Mouse (Mus musculus): Measurements from ENCODE around the gene Epop.

Gene Epop

DNA sequence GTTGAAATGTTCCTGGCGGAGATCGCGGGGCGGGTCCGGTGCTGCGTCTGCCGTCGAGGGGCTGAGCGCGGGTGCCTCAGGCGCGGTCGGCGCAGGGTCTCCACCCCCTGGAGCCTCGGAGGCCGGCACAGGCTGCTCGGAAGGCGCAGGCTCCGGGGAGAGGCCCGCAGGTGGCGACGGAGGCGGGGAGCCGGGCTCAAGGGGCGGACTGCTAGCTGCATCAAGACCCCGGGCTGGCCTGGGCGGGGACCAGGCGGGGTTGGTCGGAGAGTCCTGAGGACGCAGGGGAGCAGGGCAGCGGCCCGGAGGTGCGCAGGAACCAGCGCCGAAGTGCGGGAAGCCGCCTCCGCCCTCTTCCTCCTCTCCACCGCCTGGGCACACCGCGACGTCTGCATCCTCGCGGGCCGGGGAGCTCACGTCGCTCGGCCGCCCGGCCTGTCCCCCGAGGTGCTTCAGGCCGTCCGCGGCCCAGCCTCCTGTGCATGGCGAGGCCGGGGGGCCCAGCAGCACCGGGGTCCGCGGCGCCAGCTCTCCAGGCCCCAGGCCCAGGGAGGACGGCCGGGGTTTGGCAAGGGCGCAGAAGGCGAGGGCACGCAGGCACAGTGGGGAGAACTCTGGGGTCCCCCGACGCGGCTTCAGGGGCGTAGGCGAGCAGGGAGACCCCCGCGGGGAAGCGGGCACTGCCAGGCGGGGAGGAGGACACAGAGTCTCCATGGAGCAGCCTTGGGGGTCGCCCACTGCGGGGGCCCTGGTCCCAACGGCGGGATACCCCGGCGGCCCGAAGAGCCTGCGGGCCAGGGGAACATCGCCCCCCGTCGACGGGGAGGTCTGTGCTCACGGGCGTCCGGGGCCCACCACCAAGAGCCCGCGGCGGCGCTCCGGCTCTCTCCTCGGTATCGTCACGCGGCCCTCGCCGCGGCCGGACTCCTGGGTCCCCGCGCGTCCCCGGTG is 659 bp downstream of the Epop start:
- no peak for DNase-seq (ENCODE audit: low read depth)

DNA sequence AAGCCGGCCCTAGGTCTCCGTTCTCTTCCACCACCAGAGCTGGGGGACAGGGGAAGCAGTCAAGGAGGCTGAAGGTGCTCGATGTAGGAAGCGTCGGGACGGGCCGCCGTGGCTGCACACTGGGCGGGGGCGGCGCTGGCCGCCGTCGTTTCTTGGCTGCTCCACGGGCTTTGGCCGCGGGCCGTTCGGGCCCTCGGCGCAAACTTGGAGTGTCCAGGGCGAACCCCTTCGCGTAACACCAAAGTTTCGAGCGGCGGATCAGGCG is 1.3 kb downstream of the Epop start:
- no peak for DNase-seq (ENCODE audit: low read depth)

DNA sequence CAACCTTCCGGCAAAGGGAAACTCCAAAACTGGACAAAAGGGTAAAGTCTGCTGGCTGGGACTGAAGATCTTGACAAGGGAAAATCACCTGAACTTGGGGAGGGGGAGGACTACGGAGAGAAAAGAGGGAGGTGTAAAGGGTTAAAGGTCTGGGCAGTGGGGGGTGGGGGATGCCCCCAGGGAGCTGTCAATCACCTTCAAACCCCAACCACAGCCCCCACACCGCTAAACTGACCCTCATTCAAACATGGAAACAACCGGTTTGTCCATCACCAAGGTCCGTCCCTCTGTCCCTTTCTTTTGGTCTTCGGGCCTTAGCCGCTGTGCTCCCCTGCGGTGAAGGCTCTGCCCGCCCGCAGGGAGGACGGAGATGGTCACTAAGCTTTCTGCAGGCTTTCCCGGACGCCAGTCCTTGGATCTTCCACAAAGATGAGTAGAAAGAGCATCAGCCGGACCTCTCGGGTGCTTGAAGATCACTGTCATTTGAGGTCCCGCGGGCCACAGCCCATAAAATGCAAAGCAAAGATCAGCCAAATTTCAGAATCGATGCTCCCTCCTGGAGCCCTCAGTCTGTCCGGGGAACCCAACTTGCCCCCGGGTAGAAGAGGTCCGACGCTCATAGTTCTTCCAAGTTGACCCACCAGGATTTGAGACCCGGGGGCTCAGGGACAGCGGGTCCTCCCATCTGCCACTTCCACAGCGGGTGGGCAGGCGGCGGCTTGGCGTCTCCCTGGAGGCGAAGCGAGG is 1.8 kb downstream of the Epop start:
- DNase-seq (ENCODE audit: low read depth), result no peak

GRCm38 (mm10) chr11:97626850-97627249 is 2.7 kb downstream of the Epop start:
- DNase-seq (ENCODE audit: low read depth), result no peak

DNA sequence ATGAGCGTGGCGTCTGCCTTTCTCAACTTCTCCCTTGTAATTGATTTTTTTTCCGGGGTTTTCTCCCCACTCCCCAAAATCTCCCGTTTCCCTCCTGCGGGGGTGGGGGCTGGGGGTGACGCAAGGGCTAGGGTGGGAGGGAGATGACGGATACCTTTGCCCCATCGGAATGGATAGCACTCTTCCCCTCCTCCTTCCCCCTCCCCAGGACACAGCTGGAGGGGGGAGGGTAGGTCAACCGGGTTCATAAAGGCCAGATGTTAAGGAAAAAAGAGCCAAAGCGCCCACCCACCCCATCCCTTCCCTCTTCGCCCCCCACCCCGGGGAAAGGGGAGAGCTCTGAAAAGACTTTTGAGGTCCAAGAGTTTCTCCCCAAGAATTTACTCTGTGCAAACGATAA is 3.1 kb downstream of the Epop start:
- no peak for DNase-seq (ENCODE audit: low read depth)

DNA sequence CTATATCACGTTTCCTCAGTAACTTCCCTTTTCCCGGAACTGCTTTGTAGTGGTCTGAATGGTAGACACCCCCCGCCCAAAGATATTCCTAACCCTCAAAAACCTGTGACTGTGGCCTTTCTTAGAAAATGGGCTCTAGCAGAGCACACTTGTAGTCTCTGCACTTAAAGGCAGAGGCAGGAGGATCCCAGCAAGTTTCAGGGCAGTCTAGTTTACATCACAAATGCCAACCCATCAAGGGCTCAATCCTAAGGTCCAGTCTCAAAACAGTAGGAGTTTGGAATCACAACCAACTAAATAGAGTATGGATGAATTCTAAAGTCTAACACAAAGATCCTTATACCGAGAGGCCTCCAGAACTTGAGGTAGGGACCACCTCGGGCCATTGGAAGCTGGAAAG is 4.0 kb downstream of the Epop start:
- no peak for DNase-seq (ENCODE audit: low read depth)

DNA sequence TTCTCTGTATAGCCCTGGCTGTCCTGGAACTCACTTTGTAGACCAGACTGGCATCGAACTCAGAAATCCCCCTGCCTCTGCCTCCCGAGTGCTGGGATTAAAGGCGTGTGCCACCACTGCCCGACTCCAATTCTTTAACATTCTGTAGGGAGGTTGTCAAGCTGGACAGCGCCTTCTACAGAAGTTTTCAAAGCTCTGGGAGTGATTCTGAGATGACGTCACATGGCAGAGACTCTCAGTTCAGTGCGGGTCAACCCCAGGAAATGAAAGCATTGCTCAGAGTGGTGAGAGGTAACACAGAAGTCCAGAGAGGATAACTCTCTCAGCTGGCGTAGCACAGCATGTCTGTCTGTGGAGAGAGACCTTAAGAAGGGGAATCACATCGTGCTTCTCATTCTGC is 6.3 kb downstream of the Epop start:
- peak; percentile 72 for DNase-seq (ENCODE audit: low read depth)

DNA sequence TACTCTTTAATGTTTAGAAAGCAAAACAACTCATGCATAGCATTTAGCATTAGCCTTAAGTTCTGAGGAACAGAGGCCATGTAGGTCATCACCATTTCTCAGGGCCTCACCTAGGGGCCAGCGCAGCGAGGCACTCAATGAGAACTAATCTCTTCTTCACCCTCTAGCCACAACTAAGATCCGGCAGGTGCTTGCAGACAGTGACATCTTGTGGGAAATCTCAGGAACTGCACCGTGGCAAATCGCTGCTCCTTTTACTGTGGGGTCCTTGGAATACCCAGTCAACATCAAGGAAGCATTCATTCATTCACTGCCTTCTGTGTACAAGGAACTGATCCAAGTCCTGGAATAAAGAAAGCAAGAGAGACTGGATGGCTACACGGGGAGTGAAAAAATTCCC is 7.1 kb downstream of the Epop start:
- DNase-seq (ENCODE audit: low read depth), result peak; percentile 82

GRCm38 (mm10) chr11:97619391-97619795 is 10.1 kb downstream of the Epop start:
- peak; percentile 84 for DNase-seq (ENCODE audit: low read depth)

DNA sequence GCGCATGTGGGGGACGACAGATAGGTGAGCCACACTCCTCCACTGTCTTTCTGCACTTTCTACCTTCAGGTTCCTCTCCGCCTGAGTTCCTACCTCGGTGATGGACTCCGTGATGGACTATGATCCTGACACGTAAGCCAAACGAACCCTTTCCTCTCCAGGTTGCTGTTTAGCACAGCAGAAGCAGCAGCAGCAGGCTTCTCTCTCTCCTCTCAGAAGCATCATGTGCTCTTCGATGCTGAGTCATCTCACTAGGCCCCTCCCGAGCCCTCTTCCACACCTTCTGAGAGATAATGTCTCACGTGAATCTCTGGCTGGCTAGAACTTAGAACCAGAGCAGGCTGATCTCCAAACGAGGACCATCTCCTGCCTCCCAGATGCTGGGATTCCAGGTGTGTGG is 11.1 kb downstream of the Epop start:
- DNase-seq (ENCODE audit: low read depth), result no peak

DNA sequence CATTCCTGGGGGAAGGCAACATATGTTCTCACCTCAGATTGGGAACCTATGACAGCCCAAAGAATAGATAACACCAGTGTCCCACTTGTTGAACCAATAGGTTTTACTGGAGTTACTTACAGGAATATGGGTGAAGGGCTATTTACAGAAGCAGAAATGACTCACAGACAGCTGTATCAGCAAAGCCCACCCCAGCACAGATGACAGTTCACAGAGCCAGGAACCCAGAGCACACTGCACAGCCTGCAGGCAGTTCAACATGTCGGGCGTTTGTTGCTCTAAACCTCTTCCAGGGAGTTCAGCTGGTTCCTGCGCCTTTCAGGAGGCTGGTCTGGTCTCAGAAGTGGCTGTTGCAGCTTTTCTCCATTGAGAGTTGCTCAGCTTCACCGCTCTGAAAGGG is 14.2 kb downstream of the Epop start:
- no peak for DNase-seq (ENCODE audit: low read depth)

- no peak for DNase-seq (ENCODE audit: low read depth)
Measured at GRCm38 (mm10) chr11:97611076-97611475, 18.4 kb downstream of the Epop start.

DNA sequence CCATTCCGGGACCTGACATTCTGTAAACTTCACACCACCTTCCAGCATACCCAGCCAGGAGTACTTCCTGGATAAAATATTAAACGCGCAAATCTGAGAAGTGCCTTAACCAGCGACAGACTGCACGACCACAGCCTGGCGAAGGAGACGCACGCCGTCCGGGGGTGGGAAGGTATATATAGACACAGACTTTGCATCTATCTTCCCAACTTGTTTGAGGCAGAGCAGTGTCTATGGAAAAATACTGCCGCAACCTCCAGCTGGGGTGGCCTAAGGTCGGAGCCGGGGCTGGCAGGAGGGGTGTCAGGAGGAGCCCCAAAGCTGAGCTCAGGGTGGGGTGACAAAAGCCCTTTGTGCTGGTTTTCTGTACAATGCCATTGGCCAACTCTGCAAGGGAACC is 19.8 kb downstream of the Epop start:
- DNase-seq (ENCODE audit: low read depth), result no peak

DNA sequence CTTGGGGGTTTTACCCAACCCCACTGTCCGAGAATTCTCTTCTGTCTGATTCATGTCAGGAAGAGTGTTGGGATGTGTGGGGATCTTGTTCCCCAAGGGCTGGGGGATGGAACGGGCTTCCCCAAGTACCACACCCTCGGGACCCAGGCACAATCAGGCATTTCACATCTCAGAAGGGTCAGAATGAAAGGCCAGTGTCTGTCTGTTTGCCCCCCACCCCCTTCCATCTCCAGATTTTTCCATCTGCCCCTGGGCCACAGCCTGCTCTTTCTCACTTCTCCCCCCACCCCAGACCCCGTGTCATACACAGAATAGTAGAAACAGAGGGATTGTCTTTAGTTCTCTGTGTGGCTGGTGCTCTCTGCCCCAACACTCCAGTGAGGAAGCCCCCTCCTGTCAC is 20.6 kb downstream of the Epop start:
- no peak for DNase-seq (ENCODE audit: low read depth)

GRCm38 (mm10) chr11:97607056-97607725 is 22.3 kb downstream of the Epop start:
- no peak for DNase-seq (ENCODE audit: low read depth)

DNA sequence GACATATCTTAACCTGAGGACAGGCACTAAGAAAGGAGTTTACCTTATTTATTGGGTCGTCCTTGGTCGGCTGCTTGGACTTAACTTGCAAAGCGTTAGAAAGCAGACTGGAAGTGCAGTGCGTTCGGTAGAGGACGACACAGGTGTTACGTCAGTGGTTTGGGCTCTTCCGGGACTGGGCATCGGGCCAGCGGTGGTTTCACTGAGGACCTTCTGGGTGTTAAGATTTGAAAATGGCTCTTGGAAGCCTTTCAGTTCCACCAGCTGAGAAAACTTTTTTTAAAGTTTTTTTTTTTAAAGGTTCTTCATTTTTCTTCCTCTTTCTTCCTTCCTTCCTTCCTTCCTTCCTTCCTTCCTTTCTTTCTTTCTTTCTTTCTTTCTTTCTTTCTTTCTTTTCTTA is 25.6 kb downstream of the Epop start:
- peak; percentile 86 for DNase-seq (ENCODE audit: low read depth)

- DNase-seq (ENCODE audit: low read depth), result no peak
Measured at GRCm38 (mm10) chr11:97602223-97602622, 27.3 kb downstream of the Epop start.

DNA sequence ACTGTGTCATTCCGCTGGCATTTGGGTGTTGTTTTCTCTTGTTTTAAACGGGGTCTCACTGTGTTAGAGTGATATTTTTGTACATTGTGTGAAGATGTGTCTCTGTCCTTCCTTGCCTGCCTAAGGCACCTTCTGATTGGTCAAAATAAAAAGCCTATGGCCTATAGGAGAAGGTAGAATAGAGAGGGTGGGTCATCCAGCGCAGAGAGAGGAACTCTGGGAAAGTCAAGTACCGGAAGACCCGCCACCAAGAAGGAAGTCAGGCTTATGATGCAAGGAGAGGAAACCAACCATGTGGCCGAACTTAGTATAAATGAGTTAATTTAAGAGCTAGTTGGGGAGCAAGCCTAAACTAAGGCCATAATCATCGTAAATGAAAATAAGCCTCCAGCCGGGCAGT is 30.4 kb downstream of the Epop start:
- DNase-seq (ENCODE audit: low read depth), result peak; percentile 45

DNA sequence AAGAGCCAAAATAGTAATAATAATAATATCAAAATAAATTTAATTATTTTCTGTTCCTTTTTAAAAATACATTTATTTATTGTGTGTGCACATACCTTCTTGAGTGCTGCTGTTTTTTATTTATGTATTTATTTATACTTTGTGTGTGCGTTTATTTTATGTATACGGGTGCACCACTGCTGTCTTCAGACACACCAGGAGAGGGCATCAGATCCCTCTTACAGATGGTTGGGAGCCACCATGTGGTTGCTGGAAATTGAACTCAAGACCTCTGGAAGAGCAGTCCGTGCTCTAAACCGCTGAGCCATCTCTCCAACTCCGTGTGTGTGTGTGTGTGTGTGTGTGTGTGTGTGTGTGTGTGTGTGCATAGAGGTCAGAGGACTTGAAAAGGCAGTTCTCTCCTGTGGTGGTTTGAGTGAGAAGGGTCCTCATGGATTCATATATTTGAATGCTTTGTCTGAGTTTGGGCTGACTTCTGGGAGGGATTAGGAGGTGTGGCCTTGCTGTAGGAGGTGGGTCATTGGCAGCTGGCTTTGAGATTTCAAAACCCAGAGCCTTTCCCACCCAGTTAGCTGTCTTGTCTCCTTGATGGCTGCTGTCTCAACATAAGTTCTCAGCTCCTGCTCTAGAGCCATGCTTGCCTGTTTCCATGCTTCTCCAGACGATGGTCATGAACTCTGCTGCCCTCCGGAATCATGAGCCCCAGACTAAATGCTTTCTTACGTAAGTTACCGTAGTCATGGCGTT is 31.4 kb downstream of the Epop start:
- no peak for DNase-seq (ENCODE audit: low read depth)

DNA sequence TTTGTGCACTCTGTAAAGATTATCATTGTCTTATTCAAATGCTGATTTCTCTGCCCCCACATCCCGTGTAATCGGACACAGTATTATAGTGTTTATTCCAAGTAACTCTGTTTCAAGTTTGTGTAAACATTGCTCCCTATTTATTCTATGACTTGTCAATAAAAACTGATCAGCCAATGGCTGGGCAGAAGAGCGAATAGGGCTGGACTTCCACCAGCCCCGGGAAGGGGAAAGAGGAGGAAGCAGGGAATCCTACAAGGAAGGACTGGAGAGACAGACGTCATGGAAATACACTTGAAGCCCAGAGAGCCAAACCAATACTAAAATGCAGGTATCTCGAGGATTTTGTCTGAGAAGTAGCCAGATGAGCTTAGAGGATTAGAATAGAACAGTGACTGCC is 35.4 kb downstream of the Epop start:
- DNase-seq (ENCODE audit: low read depth), result no peak

DNA sequence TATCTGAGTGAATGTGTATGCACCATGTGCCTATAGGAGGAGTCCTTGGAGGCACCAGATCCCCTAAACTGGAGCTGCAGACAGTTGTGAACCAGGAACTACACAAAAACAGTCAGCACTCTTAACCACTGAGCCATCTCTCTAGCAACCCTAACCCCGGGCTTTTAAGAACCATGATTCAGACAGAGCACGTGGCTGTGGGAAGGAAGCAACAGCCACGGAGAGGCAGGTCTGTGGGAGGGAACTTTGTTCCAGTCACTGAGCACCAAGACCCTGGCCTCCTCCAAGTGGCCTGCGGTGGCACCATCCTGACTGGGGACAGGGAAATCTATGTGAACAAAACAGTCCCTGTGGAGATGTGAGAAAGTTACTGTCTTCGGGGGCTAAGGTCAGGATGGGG is 37.6 kb downstream of the Epop start:
- peak; percentile 78 for DNase-seq (ENCODE audit: low read depth)

DNA sequence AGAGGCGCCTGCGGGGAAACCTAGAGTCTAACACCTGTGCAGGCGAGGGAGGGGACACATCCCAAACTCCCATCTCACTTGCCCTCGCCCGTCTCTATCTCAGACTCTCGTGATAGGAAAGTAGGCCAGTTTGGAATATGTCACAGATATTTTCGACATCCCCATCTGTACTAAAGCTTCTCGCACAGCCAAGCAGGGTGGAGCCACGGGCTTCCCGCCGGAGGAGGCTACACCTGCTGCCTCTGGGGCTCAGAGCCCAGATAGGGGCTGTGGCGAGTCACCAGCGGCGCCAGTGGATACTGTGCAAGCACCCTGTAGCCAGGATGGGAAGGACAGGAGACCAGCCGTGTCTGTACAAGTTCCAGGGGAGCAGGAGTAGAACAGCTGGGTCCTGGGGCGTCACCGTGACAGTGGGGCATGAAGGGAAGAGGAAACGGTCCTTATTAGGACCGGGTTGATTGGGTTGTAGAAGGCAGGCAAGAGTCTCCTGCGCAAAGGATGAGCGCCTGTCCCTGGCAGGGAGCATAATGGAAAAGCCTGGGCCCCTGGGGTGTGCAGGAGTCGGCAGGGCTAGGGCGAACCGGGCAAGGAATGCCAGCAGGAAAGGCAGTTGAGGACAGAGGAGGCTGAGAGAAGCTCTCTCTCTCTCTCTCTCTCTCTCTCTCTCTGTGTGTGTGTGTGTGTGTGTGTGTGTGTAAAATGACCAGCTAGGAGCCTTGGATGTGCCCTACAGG is 39.1 kb downstream of the Epop start:
- no peak for DNase-seq (ENCODE audit: low read depth)

All from 416B (cell line).